Mouse (Mus musculus) embryonic facial prominence, embryonic 12.5 days (tissue): ENCODE measurements around the gene Tns3. TPM values are rescaled to one million over a fixed set of nuclear protein-coding genes. Genes with fewer than 3 reads are reported as not detected.

Experiments used
- ATAC-seq: fragments of 200-750 bp; cut with Nextera tagmentation; 2 replicates; pipeline ENCODE4 v1.8.0; 2017; ENCODE audit not compliant: insufficient number of reproducible peaks, insufficient read depth, low FRiP score, low TSS enrichment
- H3K27ac ChIP-seq: fragments of 300-500 bp; sonication (generic); 2 replicates; pipeline ENCODE4 v1.5.1; 2016; ENCODE audit warnings: mild to moderate bottlenecking
- H3K27me3 ChIP-seq: fragments of 300-500 bp; sonication (generic); 2 replicates; pipeline ENCODE4 v1.6.1; 2016; ENCODE audit warnings: mild to moderate bottlenecking, moderate library complexity
- H3K36me3 ChIP-seq: fragments of 300-500 bp; sonication (generic); 2 replicates; pipeline ENCODE4 v1.6.1; 2016; ENCODE audit warnings: mild to moderate bottlenecking
- H3K4me1 ChIP-seq: fragments of 300-500 bp; sonication (generic); 2 replicates; pipeline ENCODE4 v1.6.1; 2016
- H3K4me2 ChIP-seq: fragments of 300-500 bp; sonication (generic); replicated peaks from 2 replicates; pipeline ENCODE4 v1.6.1; 2016; ENCODE audit warnings: mild to moderate bottlenecking, moderate library complexity
- H3K4me3 ChIP-seq: fragments of 300-500 bp; sonication (generic); 2 replicates; pipeline ENCODE4 v1.5.1; 2016; ENCODE audit warnings: mild to moderate bottlenecking
- H3K9ac ChIP-seq: fragments of 300-500 bp; sonication (generic); 2 replicates; pipeline ENCODE4 v1.6.1; 2016; ENCODE audit warnings: mild to moderate bottlenecking, moderate library complexity
- H3K9me3 ChIP-seq: fragments of 300-500 bp; sonication (generic); 2 replicates; pipeline ENCODE4 v1.6.1; 2016; ENCODE audit warnings: mild to moderate bottlenecking, moderate library complexity
- WGBS: fragments of 180-500 bp; shearing (Covaris S2); methylation state at CpG from one replicate; pipeline ENCODE4 v1.1.7; 2016; 5-methylcytosine and 5-hydroxymethylcytosine counted together
- polyA plus RNA-seq: library from polyadenylated mRNA; unstranded; fragments of >200 nt; fragmentation: Nextera tagmentation; extraction: Ambion mirVana; gene quantifications from 2 replicates; pipeline ENCODE4 v1.2.1, GENCODE M21; 2016

Gene Tns3
- polyA plus RNA-seq, 1 experiment from 2014 or later: 33.0 TPM

- 81% methylated on average over 3 of the region's 3 CpGs for WGBS
- ATAC-seq: no peak
- H3K27ac ChIP-seq: no peak overlapping the region
Measured at GRCm38 (mm10) chr11:8566250-8566853, 98.0 kb downstream of the Tns3 start.

GRCm38 (mm10) chr11:8558761-8559282, 105.5 kb downstream of the Tns3 start:
- Histone ChIP-seq H3K27ac (no peak overlapping the region), H3K4me2 (no peak overlapping the region), H3K27me3 (no peaks in the 10 kb centered on the region), H3K4me1 (peaks cover 13% of the 10 kb centered on the region; the same call in 1 of the 2 replicates), H3K9ac (no peak overlapping the region), H3K9me3 (no peaks in the 10 kb centered on the region), H3K4me3 (no peak overlapping the region), H3K36me3 (no peaks in the 10 kb centered on the region)
- ATAC-seq: no peak
- WGBS: 87% methylated on average over 12 of the region's 12 CpGs

More at GRCm38 (mm10) chr11:8566250-8566853, 98.0 kb downstream of the Tns3 start:
- H3K4me1 ChIP-seq: peaks cover 16% of the 10 kb centered on the region
- H3K4me3 ChIP-seq: no peak overlapping the region
- H3K27me3 ChIP-seq: no peaks in the 10 kb centered on the region
- no peak overlapping the region for H3K9ac ChIP-seq
- no peak overlapping the region for H3K4me2 ChIP-seq
- H3K9me3 ChIP-seq: no peaks in the 10 kb centered on the region
- H3K36me3 ChIP-seq: peaks cover 15% of the 10 kb centered on the region

- H3K27me3 ChIP-seq: no peaks in the 10 kb centered on the region
- no peaks in the 10 kb centered on the region for H3K36me3 ChIP-seq
- no peak overlapping the region for H3K4me3 ChIP-seq
- 85% methylated on average over 9 of the region's 9 CpGs for WGBS
- H3K4me2 ChIP-seq: no peak overlapping the region
- H3K4me1 ChIP-seq: peaks cover 15% of the 10 kb centered on the region; the same call in 1 of the 2 replicates
- no peak for ATAC-seq
- no peaks in the 10 kb centered on the region for H3K9me3 ChIP-seq
- no peak overlapping the region; the same call in 1 of the 2 replicates for H3K27ac ChIP-seq
- no peak overlapping the region for H3K9ac ChIP-seq
Measured at GRCm38 (mm10) chr11:8558258-8558657, 106.1 kb downstream of the Tns3 start.

- no peak for ATAC-seq
- no peaks in the 10 kb centered on the region for H3K27me3 ChIP-seq
- H3K4me2 ChIP-seq: no peak overlapping the region
- H3K36me3 ChIP-seq: no peaks in the 10 kb centered on the region
- no peak overlapping the region for H3K4me3 ChIP-seq
- H3K9ac ChIP-seq: no peak overlapping the region
- WGBS: 45% methylated on average over 9 of the region's 9 CpGs
- peaks cover 19% of the 10 kb centered on the region; the same call in 1 of the 2 replicates for H3K4me1 ChIP-seq
- no peaks in the 10 kb centered on the region for H3K9me3 ChIP-seq
- H3K27ac ChIP-seq: no peak overlapping the region
Measured at GRCm38 (mm10) chr11:8557006-8557405, 107.3 kb downstream of the Tns3 start.

- H3K4me1 ChIP-seq: peaks cover 6% of the 10 kb centered on the region
- WGBS: 84% methylated on average over 5 of the region's 5 CpGs
- H3K4me2 ChIP-seq: no peak overlapping the region
- H3K9ac ChIP-seq: no peak overlapping the region
- no peak overlapping the region for H3K27ac ChIP-seq
- H3K9me3 ChIP-seq: no peaks in the 10 kb centered on the region
- H3K27me3 ChIP-seq: no peaks in the 10 kb centered on the region
- H3K36me3 ChIP-seq: peaks cover 22% of the 10 kb centered on the region
- no peak overlapping the region for H3K4me3 ChIP-seq
- ATAC-seq: no peak
Measured at GRCm38 (mm10) chr11:8551710-8552109, 112.6 kb downstream of the Tns3 start.

- Histone ChIP-seq H3K9ac (no peak overlapping the region), H3K27me3 (no peaks in the 10 kb centered on the region), H3K4me2 (no peak overlapping the region), H3K4me1 (no peaks in the 10 kb centered on the region; the same call in 1 of the 2 replicates), H3K27ac (no peak overlapping the region), H3K4me3 (no peak overlapping the region), H3K9me3 (no peaks in the 10 kb centered on the region), H3K36me3 (peaks cover 39% of the 10 kb centered on the region)
- ATAC-seq: no peak
- WGBS: 52% methylated on average over 5 of the region's 5 CpGs
Measured at GRCm38 (mm10) chr11:8547661-8548060, 116.7 kb downstream of the Tns3 start.

GRCm38 (mm10) chr11:8545798-8546197, 118.5 kb downstream of the Tns3 start:
- Histone ChIP-seq H3K4me3 (no peak overlapping the region), H3K27ac (no peak overlapping the region), H3K9ac (no peak overlapping the region), H3K4me2 (no peak overlapping the region), H3K9me3 (no peaks in the 10 kb centered on the region), H3K36me3 (peaks cover 48% of the 10 kb centered on the region), H3K4me1 (no peaks in the 10 kb centered on the region; the same call in 1 of the 2 replicates), H3K27me3 (no peaks in the 10 kb centered on the region)
- 86% methylated on average over 1 of the region's 1 CpGs for WGBS
- no peak for ATAC-seq

- peaks cover 10% of the 10 kb centered on the region; the same call in 1 of the 2 replicates for H3K4me1 ChIP-seq
- no peak overlapping the region for H3K4me3 ChIP-seq
- ATAC-seq: no peak
- H3K9me3 ChIP-seq: no peaks in the 10 kb centered on the region
- peaks cover 48% of the 10 kb centered on the region for H3K36me3 ChIP-seq
- 63% methylated on average over 6 of the region's 6 CpGs for WGBS
- no peaks in the 10 kb centered on the region for H3K27me3 ChIP-seq
- no peak overlapping the region for H3K4me2 ChIP-seq
- H3K9ac ChIP-seq: no peak overlapping the region
- H3K27ac ChIP-seq: peak overlapping the region; percentile 6; the same call in 1 of the 2 replicates
Measured at GRCm38 (mm10) chr11:8544355-8544754, 120.0 kb downstream of the Tns3 start.

- Histone ChIP-seq H3K36me3 (peaks cover 39% of the 10 kb centered on the region), H3K27me3 (no peaks in the 10 kb centered on the region), H3K27ac (no peak overlapping the region), H3K9ac (no peak overlapping the region), H3K4me2 (no peak overlapping the region), H3K4me1 (peaks cover 11% of the 10 kb centered on the region; the same call in 1 of the 2 replicates), H3K9me3 (no peaks in the 10 kb centered on the region), H3K4me3 (no peak overlapping the region)
- WGBS: 69% methylated on average over 9 of the region's 9 CpGs
- no peak for ATAC-seq
Measured at GRCm38 (mm10) chr11:8541222-8541815, 123.0 kb downstream of the Tns3 start.

- peaks cover 11% of the 10 kb centered on the region; the same call in 1 of the 2 replicates for H3K4me1 ChIP-seq
- WGBS: 56% methylated on average over 8 of the region's 8 CpGs
- no peak overlapping the region for H3K4me2 ChIP-seq
- ATAC-seq: peak; percentile 45; the same call in 1 of the 2 replicates
- H3K27ac ChIP-seq: peak overlapping the region; percentile 65
- H3K9me3 ChIP-seq: no peaks in the 10 kb centered on the region
- no peak overlapping the region for H3K4me3 ChIP-seq
- H3K9ac ChIP-seq: no peak overlapping the region
- no peaks in the 10 kb centered on the region for H3K27me3 ChIP-seq
- peaks cover 38% of the 10 kb centered on the region for H3K36me3 ChIP-seq
Measured at GRCm38 (mm10) chr11:8539593-8540265, 124.6 kb downstream of the Tns3 start.

GRCm38 (mm10) chr11:8537013-8537614, 127.2 kb downstream of the Tns3 start:
- no peak overlapping the region for H3K27ac ChIP-seq
- H3K36me3 ChIP-seq: peaks cover 38% of the 10 kb centered on the region
- 78% methylated on average over 5 of the region's 5 CpGs for WGBS
- peaks cover 13% of the 10 kb centered on the region; the same call in 1 of the 2 replicates for H3K4me1 ChIP-seq
- H3K4me3 ChIP-seq: no peak overlapping the region
- H3K4me2 ChIP-seq: no peak overlapping the region
- no peak for ATAC-seq
- no peaks in the 10 kb centered on the region for H3K27me3 ChIP-seq
- no peak overlapping the region for H3K9ac ChIP-seq
- no peaks in the 10 kb centered on the region for H3K9me3 ChIP-seq
